Mouse (Mus musculus): Measurements from ENCODE around the gene Bpnt1. TPM values are rescaled to one million over a fixed set of nuclear protein-coding genes. Genes with fewer than 3 reads are reported as not detected.

The Bpnt1 gene
- polyA plus RNA-seq (2017; shearing (Covaris generic)): 19.9 TPM

DNA sequence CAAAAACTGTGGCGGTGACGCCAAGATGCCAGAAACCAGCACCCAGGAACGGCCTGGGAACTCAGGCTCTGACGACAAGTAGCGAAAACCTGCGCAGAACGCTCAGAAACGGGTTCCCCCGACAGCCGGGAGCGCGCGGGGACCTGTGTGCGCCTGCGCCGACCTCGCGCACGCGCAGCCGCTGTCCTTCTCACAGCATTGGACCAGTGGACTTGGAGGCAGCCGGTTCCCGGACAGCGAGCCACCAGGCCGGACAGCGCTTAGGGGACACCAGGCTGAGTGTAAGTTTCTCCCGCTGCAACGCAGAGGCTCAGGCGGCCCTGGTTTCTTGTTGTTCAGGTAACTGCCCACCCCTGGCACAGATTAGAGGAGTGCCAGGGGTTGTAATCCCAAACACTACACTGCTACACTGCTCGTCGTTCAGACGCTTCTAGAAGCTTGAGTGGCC, at the start of gene Bpnt1:
Gene Bpnt1 (plus strand): TSS at position 167 of the 448 bp plus-strand sequence.

DNA sequence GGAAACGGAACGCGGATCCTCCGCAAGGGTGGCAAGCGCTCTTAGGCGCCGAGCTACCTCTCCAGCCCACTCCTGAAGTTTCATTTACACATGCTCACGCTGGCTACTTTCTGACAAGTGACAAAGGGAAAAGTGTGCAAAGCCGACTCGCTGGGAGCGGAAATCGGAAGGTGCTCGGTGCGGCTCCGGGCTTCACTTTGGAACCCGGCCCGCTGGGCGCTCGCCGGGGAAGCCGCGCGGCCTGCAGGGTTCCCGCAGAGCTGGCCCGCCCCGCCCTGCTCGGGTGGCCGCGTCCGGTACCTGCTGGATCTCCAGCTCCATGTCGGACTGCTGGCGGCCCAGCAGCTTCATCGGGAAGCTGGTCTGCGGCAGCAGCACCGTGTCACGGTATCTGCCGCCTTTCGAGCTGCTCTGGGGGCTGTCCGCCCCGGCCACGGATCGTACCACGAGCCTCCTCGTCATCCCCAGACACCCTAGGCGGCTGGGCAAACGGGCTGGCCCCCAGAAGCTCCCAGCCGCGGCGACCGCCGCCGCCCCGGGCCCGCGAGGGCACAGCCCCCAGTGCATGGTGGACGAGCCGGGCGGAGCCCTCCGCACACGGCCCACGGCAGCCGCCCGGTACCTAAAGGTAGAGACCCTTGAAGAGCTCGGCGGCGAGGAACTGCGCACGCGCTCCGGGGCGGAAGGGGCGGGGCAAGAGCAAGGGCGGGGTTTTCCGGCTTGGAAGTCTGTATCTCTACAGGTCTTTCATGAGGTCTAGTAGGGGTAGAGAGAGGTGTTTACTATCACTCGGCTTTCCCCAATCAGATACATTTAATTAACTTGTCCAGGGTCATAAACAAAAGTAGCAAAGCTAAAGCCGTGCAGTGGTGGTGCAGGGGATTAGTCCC, 3.0 kb upstream of the Bpnt1 start, which contains the start of gene Iars2:
Gene Iars2 (minus strand): TSS at position 676 of the 890 bp plus-strand sequence.

DNA sequence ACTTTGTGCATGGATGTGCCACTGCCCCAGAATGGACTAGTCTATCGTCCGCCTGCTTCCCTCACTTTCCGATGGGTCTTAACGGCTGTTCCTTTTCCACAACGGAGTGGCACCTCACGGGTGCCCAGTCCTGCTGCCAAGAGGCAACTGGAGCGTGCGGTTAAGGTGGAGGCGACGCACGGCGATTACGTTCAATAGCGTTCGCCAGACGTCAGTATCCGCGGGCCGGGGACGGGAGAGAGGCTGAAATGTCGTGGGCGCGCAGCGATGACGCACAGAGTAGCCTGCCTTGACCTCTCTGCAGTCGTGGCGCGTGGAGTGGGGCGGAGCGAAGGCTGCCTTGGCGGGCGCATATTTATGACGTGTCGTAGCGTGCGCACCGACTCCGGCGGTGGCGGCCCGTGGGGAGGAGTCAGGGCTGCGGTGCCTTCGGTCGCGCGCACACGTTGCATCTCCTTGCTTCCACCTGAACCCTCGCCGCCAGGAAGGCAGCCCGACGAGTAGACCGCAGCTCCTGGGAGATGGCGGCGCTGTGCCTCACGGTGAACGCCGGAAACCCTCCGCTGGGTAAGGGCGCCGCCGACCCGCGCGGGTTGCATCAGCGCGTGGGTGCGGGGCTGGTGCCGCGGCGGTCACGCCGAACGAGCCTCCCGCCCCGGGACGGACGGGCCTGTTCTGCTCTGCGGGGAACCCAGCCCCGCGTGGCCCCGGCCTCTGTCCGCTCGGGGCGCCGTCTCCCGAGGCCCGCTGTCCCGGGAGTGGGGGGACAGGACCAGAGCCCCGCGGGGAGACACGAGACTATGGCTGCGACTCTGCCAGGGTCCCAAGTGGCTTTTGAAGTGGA, 30.9 kb downstream of the Bpnt1 start, which contains the start of gene Eprs:
Gene Eprs (plus strand): TSS at position 368 of the 844 bp plus-strand sequence.

Other genes starting within 250 kb of the Bpnt1 start
- 43.9 TPM for gene Rab3gap2, start 128.0 kb upstream of the Bpnt1 start, polyA plus RNA-seq (2017; shearing (Covaris generic))
- gene Iars2, start 2.8 kb upstream of the Bpnt1 start, polyA plus RNA-seq (2017; shearing (Covaris generic)): 14.0 TPM
- gene Eprs, start 30.9 kb downstream of the Bpnt1 start, polyA plus RNA-seq (2017; shearing (Covaris generic)): 128 TPM
- gene Slc30a10, start 122.7 kb downstream of the Bpnt1 start, polyA plus RNA-seq (2017; shearing (Covaris generic)): not detected

Data from CD4-positive, CD25-positive, alpha-beta regulatory T cell, adult 9 weeks (primary cell).